Mouse (Mus musculus) heart, postnatal 0 days (tissue): ENCODE measurements around the gene Ppp1r15a.

Source experiments
- CTCF ChIP-seq: IDR thresholded peaks from 2 replicates; pipeline ENCODE4 v1.5.1; 2016; ENCODE audit warnings: antibody characterized with exemption, control low read depth, low read depth
- EP300 ChIP-seq: IDR thresholded peaks from 2 replicates; pipeline ENCODE4 v1.6.1; 2016; ENCODE audit warnings: antibody characterized with exemption, low read depth

DNA sequence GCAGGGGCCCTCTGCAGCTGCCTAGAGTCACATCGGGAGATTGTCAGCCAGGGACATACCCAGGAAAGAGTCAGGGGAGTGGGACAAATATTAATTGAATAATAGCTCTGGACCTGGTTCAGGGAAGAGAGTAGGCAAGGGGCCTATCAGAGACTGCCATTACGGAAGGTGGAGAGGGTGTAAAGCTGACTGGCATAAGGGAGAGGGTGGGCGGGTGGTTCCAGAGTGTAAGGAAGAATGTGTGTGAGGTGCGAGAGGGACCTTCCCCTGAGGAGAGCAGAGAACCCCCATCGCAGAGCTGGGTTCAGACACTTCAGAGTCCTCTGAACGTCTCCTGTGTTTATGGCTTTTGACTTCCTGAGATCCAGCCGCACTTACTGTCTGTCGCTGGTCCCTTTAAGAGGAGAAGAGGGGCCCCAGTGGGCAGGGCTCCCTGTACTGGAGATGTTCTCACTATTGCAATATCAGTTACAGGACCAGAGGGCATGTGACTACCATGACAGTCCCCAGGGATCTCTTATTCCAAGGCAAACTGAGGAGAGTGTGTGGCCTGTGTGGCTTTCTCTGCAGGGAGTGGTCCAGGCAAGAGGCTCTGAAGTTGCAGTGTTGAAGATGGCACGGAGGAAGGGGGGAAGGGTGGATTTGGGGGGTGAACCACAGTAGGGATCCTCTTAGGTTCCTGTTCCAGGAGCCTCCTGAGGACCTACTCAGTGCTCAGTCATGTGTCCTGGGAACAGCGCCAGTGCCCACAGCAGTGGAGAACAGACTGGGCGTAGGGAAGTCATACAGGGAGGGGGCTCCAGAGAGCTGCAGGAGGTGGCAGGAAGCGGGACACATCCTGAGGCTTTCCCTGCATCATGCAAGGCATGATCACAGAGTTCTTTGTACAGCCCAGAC lies 35.8 kb upstream of the Ppp1r15a start:
- TF ChIP-seq CTCF = no peak
- TF ChIP-seq EP300 = no peak
